Mouse (Mus musculus): ENCODE measurements at regions not wholly inside any gene's neighbourhood (a gene's known extent, or its start where the extent isn't known, plus 50 kb on each side); places are given as distances from the start of the nearest gene placed in this dataset.
A peak's percentile ranks its signal among the peaks of the same experiment; 100 is the strongest.

DNA sequence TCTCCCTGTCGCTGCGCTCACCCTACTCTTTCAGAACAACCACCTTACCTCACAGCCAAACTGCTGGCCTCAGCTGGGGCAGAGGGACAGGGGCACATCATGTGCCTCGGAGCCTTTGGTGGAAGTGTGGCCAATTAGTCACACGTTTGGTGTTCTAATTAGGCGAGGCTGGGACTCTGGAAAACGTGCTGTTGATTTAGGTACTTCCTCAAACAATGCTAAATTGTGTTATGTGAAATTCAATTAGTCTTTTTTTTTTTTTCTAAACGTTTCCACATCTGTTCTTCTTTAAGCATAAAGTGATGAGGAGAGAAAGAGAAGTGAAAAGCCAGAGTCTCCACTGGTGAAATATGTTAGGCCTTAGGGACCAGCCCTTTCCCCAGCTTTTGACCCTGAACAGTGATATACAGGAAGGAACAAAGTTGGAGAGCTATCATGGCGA lies 174.1 kb downstream of the Tbx18 start:
- no peaks in the 10 kb centered on the region for H3K36me3 ChIP-seq (replicated peaks)

DNA sequence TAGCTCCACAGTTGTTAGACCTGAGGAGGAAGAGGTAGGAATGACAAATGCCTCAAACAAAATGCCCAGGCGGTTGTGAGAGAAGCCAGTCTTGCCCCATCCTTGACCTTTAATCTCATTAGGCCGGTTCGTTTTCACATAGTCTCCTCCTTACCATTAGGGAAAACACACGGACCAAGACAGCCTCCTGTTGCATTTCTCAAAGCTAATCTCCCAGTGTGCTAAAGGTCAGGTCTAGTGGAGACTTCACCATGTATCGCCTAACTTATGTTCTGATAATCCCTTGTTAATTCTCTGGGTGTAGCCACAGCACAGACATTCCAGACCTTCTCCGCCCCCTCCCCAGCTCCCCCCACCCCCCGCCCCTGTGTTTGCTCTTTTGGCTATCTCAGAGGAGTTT lies 174.5 kb downstream of the Tbx18 start:
- ATAC-seq (ENCODE audit: low FRiP score): no peak
- WGBS: 10% methylated on average over 7 of the region's 7 CpGs
- Histone ChIP-seq H3K27me3 (no peaks in the 10 kb centered on the region), H3K9me3 (no peaks in the 10 kb centered on the region), H3K27ac (no peak overlapping the region), H3K4me3 (replicated peaks) (no peak overlapping the region), H3K36me3 (replicated peaks) (no peaks in the 10 kb centered on the region), H3K4me1 (0 out of 2 replicates have a peak, but pooled peaks cover 4% of the 10 kb centered on the region), H3K4me2 (no peak overlapping the region), H3K9ac (no peak overlapping the region)

More for the DNA sequence above, 174.1 kb downstream of the Tbx18 start:
- 17% methylated on average over 8 of the region's 8 CpGs for WGBS
- Histone ChIP-seq H3K27ac (no peak overlapping the region), H3K4me1 (0 out of 2 replicates have a peak, but pooled peaks cover 4% of the 10 kb centered on the region), H3K9me3 (no peaks in the 10 kb centered on the region), H3K9ac (no peak overlapping the region), H3K4me2 (no peak overlapping the region), H3K4me3 (replicated peaks) (no peak overlapping the region), H3K27me3 (no peaks in the 10 kb centered on the region)
- no peak; the same call in 1 of the 2 replicates for ATAC-seq (ENCODE audit: low FRiP score)

DNA sequence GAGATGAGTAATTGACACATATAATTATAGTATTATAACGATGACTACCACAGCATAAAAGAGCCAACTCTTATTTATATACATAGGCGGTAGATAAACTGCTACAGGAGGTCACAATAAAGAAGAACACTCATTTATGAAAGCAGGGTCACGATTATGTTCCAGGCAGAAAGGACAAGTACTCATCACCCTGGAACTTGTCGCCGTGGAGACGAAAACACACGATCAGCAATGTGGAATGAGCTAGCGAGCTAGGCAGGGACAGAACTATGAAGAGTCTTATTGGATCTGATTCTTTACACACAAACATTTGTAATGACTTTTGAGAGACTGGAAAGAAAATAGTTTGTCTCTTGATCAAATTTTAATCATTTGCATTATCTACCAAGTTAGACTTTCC lies 197.9 kb downstream of the Tbx18 start:
- Histone ChIP-seq H3K4me2 (no peak overlapping the region), H3K9me3 (no peaks in the 10 kb centered on the region), H3K9ac (no peak overlapping the region), H3K4me3 (replicated peaks) (no peak overlapping the region), H3K27ac (no peak overlapping the region), H3K4me1 (no peaks in the 10 kb centered on the region), H3K36me3 (replicated peaks) (no peaks in the 10 kb centered on the region), H3K27me3 (no peaks in the 10 kb centered on the region)
- 58% methylated on average over 8 of the region's 8 CpGs for WGBS
- 0 out of 2 replicates have a peak, but pooled peaks have one; percentile 51 for ATAC-seq (ENCODE audit: low FRiP score)

DNA sequence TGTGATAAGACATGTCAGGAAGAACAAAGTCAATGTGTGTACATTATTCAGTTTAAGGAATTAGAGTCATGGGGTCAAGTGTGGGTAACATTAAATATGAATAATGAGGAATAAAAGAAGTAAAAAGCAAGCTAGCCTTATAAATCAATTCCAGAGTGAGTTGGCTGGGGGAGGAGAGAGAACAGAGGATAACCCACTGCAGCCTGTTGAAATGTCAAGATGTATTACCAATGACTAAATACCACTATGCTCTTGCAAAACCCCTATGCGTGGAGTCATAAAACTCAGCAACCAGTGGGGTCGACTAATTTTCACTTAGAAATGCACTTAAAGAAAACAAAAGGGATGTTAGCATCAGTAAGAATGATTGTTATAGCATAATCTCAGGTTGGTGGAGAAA lies 201.2 kb downstream of the Tbx18 start:
- no peak for ATAC-seq (ENCODE audit: low FRiP score)
- H3K9me3 ChIP-seq: no peaks in the 10 kb centered on the region
- H3K4me3 ChIP-seq (replicated peaks): no peak overlapping the region
- no peaks in the 10 kb centered on the region for H3K4me1 ChIP-seq
- no peaks in the 10 kb centered on the region for H3K27me3 ChIP-seq
- WGBS: 87% methylated on average over 2 of the region's 2 CpGs
- H3K27ac ChIP-seq: no peak overlapping the region
- H3K9ac ChIP-seq: no peak overlapping the region
- no peak overlapping the region for H3K4me2 ChIP-seq
- H3K36me3 ChIP-seq (replicated peaks): no peaks in the 10 kb centered on the region

DNA sequence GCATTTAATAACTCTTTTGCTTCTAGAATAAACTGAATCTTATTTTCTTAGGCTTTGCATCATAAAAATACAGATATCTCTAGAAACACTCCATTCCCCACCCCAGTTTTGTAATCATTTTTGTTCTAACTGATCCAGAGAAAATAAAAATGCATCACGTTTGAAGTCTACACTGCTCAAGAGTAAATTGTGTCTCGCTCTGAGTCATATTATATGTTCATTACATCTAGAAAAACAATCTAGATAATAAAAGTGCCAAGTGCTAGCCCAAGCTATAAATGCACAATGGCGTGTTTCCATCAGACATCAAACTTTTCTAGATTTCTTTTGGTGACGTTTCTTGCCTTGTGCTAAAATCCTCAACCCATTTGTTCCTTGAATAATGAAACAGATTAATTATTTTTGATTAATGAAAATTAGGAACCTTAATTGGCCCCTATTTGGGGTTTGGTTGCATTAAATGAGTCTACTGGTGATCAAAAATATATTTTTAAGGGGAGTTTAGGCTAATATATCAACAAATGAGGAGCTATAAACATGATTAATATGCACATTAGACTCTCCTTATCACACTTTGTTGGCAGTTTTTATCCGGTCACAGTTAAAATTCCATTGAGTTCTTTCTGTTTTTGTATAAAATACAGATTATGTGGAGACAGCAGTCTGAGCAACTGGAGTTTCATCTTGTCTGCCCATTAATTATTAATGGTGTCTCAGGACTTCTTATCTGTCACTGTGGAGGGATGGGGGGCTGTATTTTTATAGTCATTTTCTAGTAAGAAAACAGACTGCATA lies 206.0 kb downstream of the Tbx18 start:
- WGBS: 86% methylated on average over 5 of the region's 5 CpGs
- H3K36me3 ChIP-seq (replicated peaks): no peaks in the 10 kb centered on the region
- no peak overlapping the region for H3K27ac ChIP-seq
- ATAC-seq (ENCODE audit: low FRiP score): no peak
- no peak overlapping the region for H3K9ac ChIP-seq
- H3K4me1 ChIP-seq: no peaks in the 10 kb centered on the region
- H3K9me3 ChIP-seq: no peaks in the 10 kb centered on the region
- no peak overlapping the region for H3K4me3 ChIP-seq (replicated peaks)
- no peaks in the 10 kb centered on the region for H3K27me3 ChIP-seq
- no peak overlapping the region for H3K4me2 ChIP-seq

DNA sequence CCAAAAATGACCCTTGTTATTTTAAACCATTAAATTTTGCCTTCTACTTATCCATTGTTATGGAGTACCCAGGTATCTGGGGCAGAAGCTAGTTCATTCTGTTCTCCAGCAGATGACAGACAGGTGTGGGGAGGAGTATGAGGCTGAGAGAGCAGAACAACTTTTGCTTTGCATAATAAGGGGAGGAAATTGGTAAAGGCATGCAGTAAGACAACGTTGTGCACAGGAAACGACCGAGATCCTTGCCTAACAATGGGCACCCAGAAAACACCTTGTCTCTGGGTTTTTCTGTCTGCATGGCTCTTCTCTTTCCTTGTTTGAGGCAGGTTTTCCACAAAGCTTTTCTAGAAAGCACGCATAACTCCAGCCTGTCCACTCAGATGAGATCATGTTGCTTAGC lies 220.4 kb downstream of the Tbx18 start:
- Histone ChIP-seq H3K4me1 (no peaks in the 10 kb centered on the region), H3K4me3 (replicated peaks) (no peak overlapping the region), H3K9me3 (no peaks in the 10 kb centered on the region), H3K4me2 (no peak overlapping the region), H3K27ac (no peak overlapping the region), H3K36me3 (replicated peaks) (no peaks in the 10 kb centered on the region), H3K27me3 (no peaks in the 10 kb centered on the region), H3K9ac (no peak overlapping the region)
- ATAC-seq (ENCODE audit: low FRiP score): no peak
- 86% methylated on average over 4 of the region's 4 CpGs for WGBS

DNA sequence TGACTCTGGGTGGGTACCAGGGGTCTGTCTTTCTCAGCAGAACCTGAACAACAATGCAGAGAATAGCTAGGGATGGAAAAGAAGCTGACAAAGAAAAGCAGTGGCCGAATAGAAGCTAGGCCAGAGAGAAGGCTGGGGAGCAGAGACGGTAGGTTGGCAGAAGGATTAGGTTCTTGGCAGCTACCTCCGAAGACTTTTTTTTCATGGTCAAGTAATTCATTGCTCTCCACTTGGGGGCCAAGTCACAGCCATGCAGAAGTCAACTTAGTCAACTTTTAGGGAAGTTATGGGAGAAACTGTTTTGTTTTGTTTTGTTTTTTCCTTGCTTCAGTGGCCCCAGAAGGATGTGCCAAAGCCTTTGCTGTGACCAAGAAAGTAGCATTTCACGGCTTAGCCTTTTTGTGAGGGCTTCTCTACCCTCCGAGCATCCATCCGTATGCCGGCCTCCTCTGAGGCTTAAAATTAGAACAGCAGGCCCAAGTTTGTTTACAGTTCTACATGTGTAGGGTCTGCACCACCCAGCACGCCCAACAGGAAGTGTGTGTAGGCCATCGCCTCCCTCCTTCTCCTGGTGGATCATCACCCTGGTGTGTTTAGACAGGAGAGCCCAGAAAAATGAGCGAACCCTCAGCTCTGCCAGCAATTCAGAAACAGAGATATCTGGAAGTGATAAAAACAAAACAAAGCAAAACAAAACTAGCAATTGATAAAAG lies 226.2 kb downstream of the Tbx18 start:
- H3K27ac ChIP-seq: no peak overlapping the region
- no peak for ATAC-seq (ENCODE audit: low FRiP score)
- WGBS: 86% methylated on average over 10 of the region's 10 CpGs
- no peak overlapping the region for H3K9ac ChIP-seq
- no peaks in the 10 kb centered on the region for H3K27me3 ChIP-seq
- H3K36me3 ChIP-seq (replicated peaks): no peaks in the 10 kb centered on the region
- H3K4me3 ChIP-seq (replicated peaks): no peak overlapping the region
- no peak overlapping the region for H3K4me2 ChIP-seq
- no peaks in the 10 kb centered on the region for H3K9me3 ChIP-seq
- no peaks in the 10 kb centered on the region for H3K4me1 ChIP-seq

DNA sequence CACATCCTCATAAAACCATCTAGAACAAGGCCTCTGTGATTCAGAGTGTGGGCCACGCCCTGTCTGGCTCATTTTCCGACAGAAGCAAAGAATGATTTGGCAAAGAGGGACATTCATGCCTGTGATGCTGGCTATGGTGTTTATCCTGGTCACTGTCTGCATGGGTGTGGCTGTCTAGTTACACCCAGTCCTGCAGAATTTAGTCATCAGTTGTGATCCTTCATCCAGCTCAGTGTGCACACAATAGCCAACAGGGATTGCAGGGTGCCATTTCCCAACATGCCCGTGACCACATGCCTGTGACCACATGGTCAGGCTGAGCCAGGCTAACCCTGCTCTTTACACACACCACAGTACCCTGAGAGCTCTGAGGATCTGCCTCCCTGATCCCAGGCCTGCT lies 208.8 kb upstream of the Cep162 start:
- WGBS: 87% methylated on average over 3 of the region's 3 CpGs

DNA sequence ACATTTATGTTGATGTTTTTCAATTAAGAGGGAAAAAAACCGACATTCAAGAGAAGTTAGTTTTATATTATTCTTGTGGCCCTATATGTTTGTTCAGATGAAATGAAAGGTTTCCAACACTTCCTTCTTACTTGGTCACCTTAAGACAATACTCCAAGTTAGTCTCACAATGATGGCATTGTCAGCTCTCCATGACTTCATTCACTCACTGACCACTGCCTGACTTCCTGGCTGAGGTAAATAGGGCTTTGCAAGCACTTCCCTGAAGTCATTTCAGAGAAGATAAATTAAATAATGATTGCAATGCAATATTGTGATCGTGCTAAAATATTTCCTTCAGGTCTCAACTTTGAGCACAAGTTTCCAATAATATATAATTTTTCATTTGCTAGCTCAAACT lies 197.9 kb upstream of the Cep162 start:
- 86% methylated on average over 2 of the region's 2 CpGs for WGBS
- Histone ChIP-seq H3K27me3 (no peaks in the 10 kb centered on the region), H3K4me2 (no peak overlapping the region), H3K36me3 (replicated peaks) (no peaks in the 10 kb centered on the region), H3K4me3 (replicated peaks) (no peak overlapping the region), H3K4me1 (no peaks in the 10 kb centered on the region), H3K9me3 (no peaks in the 10 kb centered on the region), H3K9ac (no peak overlapping the region), H3K27ac (no peak overlapping the region)
- ATAC-seq (ENCODE audit: low FRiP score): no peak

More for the DNA sequence above, 208.8 kb upstream of the Cep162 start:
- Histone ChIP-seq H3K9me3 (no peaks in the 10 kb centered on the region), H3K27ac (no peak overlapping the region), H3K27me3 (no peaks in the 10 kb centered on the region), H3K4me3 (replicated peaks) (no peak overlapping the region), H3K36me3 (replicated peaks) (no peaks in the 10 kb centered on the region), H3K9ac (no peak overlapping the region), H3K4me1 (no peaks in the 10 kb centered on the region), H3K4me2 (no peak overlapping the region)
- ATAC-seq (ENCODE audit: low FRiP score): no peak

DNA sequence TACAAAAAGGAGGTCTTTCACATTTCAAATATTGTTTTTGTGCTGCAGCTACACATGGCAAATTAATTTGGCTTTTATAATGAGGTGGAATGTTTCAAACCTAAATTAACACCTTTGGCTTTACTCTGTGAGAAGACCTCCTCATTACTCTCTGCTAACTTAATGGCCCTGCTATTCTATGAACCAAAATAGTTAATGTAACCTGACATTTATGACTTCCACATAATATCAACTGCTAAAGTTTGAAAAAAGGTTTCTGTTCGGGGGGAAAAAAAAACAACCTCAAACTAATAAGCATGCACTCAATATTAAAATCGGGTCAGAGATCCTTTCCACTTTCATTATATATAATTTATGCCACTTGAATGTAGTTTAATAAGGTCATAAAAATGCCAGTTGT lies 197.2 kb upstream of the Cep162 start:
- ATAC-seq (ENCODE audit: low FRiP score): no peak
- H3K4me1 ChIP-seq: no peaks in the 10 kb centered on the region
- no peak overlapping the region for H3K4me2 ChIP-seq
- no peaks in the 10 kb centered on the region for H3K36me3 ChIP-seq (replicated peaks)
- H3K9me3 ChIP-seq: no peaks in the 10 kb centered on the region
- H3K4me3 ChIP-seq (replicated peaks): no peak overlapping the region
- WGBS: 75% methylated on average over 2 of the region's 2 CpGs
- H3K27ac ChIP-seq: no peak overlapping the region
- no peak overlapping the region for H3K9ac ChIP-seq
- H3K27me3 ChIP-seq: no peaks in the 10 kb centered on the region

DNA sequence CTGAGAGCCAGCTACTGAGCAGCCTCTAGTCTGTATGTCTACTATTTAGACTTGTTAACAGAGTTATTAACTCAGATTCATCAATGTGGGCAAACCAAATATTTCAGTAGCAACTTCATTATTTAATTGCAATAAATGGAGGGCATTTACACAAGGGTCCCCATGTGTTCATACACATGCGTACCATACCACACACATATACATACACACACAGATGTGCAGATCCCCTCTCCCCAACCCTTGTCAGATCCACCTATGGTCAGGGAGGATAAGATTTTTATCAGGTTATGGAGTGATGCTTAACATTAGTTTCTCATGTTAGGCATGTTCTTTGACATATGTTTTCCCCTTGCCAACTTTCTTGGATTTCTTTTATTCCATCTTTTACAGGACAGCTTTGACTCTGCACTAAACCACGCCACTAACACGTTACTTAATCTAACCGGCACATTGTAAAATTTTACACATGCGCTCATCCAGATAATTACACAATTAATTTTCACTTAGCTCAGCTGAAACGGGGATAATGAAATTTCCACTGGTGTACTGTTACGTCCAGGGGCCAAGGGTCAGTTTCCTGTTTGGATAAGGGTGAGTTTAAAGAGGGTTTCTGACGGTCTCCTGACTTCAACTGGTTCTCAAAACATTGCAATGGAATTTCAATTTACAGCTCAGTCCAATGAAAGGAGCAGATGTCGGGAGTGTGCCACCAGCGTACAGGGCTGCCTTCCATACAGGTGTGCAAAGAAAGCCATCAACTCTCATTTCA lies 188.3 kb upstream of the Cep162 start:
- ATAC-seq (ENCODE audit: low FRiP score): no peak
- Histone ChIP-seq H3K9me3 (no peaks in the 10 kb centered on the region), H3K27me3 (no peaks in the 10 kb centered on the region), H3K9ac (no peak overlapping the region), H3K4me2 (no peak overlapping the region), H3K36me3 (replicated peaks) (no peaks in the 10 kb centered on the region), H3K4me1 (no peaks in the 10 kb centered on the region), H3K4me3 (replicated peaks) (no peak overlapping the region), H3K27ac (no peak overlapping the region)
- WGBS: 64% methylated on average over 10 of the region's 10 CpGs

DNA sequence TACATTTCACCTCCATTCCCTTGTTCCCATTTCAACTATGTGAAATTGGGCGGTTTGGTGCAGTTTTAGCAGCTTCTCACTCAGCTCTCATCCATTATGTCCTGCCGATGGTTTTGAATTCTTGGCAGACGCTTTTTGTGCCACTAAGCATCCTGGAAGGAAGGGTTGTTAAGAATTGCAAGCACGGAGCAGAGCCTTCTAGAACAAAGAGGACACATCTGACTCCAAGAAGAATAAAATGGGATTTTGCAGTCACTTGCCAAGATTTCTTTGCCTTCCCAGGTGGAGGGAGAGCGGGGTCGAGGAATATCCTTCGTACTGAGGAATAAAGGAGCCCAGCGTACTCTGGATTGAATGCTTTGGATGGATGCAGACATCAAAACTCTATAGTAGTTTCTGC lies 176.7 kb upstream of the Cep162 start:
- Histone ChIP-seq H3K4me3 (replicated peaks) (no peak overlapping the region), H3K36me3 (replicated peaks) (no peaks in the 10 kb centered on the region), H3K4me1 (no peaks in the 10 kb centered on the region), H3K4me2 (no peak overlapping the region), H3K27ac (no peak overlapping the region), H3K9ac (no peak overlapping the region), H3K9me3 (no peaks in the 10 kb centered on the region), H3K27me3 (no peaks in the 10 kb centered on the region)
- WGBS: 47% methylated on average over 8 of the region's 8 CpGs
- ATAC-seq (ENCODE audit: low FRiP score): no peak
